Mouse (Mus musculus) gonadal fat pad, adult 2 months (tissue): ENCODE results near the gene Kcnj15. TPM values are rescaled to one million over a fixed set of nuclear protein-coding genes. Genes with fewer than 3 reads are reported as not detected.
A peak's percentile ranks its signal among the peaks of the same experiment; 100 is the strongest.

Source experiments
- DNase-seq: peaks from one replicate; pipeline ENCODE4 v3.0.0-alpha.2; 2012; ENCODE audit warnings: low read depth
- polyA plus RNA-seq: library from polyadenylated mRNA; depleted of rRNA; stranded (reverse); fragments of >200 nt; gene quantifications from 2 replicates; pipeline ENCODE4 v1.2.3, GENCODE M21; 2012

The Kcnj15 gene
- polyA plus RNA-seq, 1 experiment = 29.4 TPM

DNA sequence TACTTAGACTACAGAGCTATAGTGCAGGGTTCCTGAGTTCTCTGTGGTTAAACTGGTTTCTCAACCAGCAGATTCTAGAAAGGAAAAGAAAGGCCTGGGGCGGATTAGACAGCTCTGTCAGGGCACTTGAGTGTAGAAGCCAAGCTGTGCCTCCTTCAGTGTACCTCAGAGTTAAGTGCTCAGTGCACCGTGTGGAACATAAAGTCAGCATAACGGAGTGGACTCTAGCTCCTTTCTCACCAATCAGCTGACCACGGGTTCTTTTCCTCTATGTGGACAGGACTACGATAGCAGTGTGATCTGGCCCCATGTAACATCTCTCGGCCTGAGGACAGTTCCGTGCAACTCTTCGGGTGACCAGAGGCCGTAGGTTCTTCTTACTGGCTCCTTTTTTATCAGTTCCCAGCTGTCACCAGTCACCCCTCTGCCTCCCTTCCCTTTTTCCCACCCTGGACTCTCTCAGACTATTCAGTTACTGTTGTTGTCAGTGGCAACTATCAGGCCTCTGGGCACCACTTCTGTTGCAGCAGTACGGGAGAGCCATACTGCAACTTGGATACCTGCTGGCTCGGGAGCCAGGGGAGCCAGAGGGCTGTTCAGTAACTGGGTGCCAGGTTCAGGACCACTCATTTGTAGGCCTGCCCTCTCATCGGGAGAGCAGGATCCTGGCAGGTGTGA is 12.6 kb upstream of the Kcnj15 start:
- DNase-seq = no peak

DNA sequence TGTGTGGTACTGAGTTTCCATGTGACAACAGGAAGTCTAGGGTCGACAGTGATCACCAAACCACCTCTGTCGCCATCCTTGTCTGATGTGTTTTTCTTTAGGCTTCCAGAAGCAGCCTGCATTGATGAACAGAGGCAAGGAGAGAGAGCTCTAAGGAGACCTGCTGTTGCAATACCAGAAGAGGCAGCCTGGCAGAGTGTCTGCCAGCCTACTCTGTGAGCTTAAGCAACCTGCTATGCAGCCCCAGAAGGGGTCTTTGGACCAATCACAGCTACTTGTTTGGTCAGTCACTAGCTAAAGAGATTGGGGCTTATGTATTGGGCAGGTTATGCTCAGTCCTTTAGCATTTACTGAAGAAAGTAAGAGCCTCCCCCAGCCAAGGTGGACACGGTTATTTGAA is 11.9 kb upstream of the Kcnj15 start:
- DNase-seq = no peak

DNA sequence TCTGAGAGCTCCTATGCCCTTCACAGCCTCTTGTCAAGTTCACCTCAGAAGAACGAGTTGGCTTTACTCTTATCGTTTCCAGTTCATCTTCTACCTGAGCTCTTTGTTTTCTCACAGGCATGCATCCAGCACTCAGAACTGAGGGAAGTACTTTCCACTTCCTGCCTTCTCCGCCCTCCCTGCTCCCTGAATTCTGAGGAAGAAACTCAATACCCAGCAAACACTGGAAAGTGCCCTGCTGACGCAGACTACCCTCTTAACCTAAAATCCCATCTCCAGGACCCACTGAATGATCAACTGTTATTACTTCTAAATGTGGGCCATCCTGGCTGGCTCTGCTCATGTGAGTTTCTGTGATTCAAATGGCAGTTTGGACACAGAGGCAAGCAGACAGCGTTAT is 8.7 kb upstream of the Kcnj15 start:
- DNase-seq = no peak

DNA sequence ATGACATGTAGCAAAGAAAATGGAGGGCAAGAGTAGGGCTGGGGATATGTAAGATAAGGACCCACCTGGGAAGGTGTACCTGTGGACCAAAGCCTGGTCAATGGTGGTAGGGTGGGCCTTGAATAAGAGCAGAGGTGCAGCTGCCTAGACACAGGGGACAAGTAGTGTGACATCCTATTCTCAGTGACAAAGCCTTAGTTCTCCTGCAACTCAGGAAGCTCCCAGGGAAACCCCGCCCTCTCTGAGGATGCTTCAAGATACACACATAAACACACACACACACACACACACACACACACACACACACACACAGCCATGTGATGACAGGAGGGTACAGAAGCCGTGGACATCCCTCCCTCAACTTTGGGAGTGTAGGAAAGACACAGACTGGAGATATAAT is 710 bp upstream of the Kcnj15 start:
- DNase-seq = no peak

DNA sequence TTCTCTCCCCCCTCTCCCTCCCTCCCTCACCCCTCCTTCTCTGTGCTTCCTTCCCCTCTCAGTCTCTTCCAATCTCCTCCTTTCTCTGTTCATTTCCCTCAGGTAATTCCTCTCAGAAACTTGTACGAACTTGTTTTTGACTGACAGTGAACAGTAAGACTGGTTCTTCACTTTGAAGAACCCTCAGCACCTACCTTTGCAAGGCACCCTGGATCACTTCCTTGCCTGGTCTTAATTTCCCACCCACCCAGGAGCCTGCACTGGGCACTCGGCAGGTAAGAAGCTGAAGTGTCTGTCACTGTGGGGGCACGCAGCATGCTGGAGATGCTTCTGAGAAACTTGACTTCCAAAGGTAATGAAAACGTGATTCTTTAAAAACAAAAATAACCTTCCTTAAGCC is 742 bp downstream of the Kcnj15 start:
- DNase-seq = no peak

DNA sequence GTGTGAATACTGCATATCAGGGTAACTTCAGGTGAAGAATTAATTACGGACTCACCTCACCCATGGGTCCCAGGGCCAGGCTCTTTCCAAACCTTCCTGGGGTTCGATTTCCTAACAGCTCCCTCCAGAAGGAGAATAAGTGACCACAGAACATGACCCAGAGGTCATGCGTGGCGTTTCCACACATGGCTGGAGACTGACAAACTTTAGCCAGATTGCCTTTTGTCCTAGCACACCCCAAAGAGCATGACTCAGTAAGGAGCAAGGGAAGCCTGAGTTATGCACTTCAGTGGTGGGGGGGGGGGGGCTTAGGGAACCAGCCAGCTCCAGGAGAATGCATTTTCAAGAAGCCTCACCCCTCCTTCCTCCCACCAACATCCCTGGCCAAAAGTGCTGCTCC is 2.1 kb downstream of the Kcnj15 start:
- no peak for DNase-seq

DNA sequence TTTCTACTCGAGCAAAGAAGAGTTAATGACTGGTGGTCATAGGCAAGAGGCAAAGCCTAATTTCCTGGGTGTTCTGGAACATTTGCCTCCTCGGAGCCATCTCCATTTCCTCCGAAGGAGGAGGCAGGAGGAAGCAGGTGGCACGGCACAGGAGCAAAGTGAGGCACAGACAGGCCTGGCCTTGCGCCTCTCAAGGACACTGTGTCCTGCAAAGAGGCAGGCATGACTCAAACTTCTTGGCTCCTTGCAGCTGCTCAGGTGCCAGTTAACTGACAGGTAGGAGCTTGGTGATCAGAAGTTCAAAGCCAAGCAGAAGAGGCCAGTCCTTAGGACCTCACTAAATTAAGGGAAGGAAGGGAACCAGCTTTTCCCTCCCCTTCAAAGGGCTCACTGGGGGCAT is 3.3 kb downstream of the Kcnj15 start:
- DNase-seq = no peak

DNA sequence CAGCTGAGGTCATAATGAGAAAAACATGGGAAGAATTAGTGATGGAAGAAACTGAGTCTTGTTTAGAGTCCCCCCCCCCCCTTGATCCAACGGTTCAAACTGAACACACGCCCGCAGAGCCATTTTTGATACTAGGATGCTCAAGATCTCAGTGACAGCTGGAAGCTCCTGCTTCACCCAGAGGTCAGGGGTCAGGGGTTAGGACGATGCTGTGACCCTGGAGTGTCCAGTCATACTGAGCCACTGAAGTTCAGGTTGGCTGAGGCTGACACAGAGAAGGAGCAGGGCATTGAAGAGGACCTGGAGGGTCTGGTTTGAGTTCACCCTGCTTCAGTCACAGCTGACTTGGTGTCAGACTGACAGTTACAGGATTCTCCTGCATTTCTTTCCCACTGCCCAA is 4.4 kb downstream of the Kcnj15 start:
- DNase-seq = no peak

DNA sequence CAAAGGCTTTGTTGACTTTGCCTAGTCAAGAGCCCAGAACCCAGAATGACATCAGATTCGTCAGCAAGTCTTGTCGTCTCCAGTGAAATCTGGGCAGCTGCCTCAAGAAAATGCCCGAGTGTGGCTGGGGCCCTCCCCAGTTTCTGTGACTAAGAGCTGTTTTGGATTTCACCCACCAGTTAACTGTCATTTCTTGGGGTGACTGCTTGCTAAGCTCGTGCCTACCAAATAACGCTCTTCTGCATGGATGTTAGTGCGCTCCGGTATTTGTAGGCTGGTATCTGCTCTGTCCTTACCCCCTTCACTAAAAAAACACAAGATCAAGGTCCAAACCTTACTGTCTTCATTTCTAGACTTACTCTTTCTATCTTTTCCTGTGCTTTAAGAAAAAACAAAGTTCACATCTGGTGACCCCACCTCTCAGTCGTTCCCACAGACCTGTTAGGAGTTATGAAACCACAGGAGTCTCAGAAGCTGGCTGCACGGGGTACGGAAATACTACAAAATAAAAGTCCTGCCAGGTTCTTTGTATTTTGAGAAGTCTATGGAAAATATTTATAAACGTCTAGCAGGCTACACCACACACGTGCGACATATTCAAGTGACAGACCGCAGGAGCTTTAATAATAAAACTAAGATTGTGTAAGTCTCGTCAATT is 5.5 kb downstream of the Kcnj15 start:
- DNase-seq = no peak

DNA sequence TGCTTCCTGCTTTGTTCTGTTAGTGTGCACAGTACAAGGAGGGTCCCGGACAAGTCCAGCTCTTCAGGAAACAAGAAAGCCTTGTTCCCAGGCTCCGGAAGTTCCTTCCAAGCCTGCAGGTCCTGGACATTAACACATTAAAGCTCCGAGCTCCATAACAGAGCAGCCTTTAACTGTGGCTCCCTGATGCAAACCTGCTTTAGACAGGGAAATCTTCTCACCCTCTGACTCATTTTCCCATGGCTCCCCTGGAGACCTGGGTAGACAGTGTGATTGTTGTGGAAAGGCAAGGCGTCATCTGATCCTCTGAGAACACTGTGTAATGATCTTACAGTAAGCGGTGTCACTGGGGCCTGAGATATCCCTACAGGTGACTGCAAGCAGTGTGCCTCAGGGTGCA is 7.0 kb downstream of the Kcnj15 start:
- DNase-seq = no peak

DNA sequence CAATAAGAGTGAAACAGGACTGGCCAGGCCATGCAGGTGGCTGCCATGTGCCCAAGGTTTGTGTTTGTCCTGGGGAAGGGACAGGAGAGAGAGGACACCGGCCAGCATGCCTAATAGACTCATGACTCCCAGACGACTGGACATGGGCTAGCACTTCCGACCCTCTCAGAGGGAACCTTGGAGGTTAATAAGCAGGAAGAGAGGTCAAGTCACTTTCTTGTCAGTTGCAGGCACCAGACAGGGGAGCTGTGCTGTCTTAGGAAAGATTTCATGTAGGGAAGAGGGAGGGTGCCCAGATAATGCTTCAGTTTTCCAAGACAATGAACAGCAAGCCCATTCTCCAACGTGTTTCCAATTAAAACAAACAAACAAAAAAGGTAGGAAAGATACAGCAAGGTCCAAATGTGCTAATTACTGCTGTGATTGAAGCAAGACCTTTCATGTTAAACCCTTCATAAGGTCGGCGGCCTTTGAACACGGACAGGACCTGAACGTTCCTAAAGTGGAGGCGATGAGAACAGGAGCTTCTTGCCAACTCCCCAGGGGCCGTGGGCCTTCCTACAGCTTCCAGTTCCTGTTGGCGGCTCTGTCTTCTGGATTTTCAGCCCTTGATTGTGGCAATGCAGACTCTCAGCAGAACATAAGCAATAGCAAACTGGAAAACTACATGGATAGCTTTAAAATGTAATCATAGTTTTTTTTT is 10.3 kb downstream of the Kcnj15 start:
- DNase-seq = peak; percentile 75

DNA sequence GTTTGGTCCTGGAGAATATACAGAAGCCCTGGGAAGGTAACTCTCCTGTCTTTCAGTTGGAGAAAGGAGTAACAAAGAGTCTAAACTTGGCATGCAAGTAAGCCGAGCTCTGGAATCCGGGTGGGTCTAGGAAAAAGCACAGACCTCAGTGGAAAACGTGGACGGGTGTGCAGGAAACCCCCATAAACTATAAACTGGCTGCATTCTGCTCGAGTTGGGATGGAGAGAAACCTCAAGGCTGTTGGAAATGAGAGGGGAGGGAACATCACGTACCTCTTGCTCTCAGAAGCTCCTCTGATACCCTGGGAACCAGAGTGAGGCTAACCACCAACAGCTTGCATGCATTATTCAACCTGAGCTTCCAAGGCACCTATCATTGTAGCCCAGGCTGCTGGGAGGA is 12.3 kb downstream of the Kcnj15 start:
- no peak for DNase-seq

DNA sequence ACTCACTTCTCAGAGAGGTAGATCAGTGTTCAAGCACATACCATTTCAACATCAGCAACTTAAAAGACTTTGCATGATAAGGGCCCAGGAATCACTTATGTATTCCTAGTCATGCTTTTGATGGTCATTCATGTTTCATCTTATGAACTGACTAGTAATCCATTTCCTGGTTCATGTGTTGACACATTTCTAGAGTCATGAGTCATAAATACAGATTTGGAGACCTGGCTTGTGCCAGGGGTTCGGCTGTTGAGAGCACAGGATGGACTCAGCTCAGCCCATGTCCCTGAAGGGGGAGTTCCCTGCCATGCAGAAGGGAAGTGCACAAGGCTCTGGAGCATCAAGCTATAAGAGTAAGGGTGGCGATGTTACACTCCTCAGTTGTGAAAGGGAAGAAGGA is 15.7 kb downstream of the Kcnj15 start:
- no peak for DNase-seq

DNA sequence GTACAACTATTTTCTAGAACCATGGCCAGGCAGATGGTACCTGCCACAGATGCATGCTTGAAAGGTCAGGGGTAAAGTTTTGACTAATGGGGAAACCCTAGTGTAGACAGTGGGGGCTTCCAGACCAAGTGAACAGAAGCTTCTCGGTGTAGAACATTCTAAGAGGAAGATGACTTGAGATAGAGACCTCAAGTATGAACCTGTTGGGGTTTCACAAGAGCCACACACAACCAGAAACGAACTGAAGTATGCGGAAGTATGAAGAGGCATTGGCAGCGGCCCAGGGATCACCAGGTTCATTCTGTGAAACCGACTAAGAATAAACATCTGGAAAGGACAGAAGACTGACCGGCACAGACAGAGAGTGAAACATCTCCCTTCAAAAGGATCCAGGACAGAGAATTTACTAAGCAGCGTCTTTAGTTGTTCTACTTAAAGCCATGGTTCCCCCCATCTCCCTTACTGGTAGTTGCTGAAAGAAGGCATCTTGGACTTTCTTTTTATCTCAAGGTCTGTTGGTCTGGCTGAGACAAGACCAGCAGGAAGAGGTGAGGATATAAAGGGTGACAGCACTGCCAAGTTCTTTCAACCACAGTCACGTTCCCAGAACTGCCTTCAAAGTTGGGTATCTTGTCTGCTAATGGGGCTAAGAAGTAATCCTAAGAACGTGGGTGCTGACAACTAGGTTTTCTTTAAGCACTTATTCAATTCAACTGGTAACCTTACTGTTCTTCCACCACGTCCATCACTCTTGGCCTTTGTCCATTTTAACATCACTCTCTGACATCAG is 18.6 kb downstream of the Kcnj15 start:
- no peak for DNase-seq

DNA sequence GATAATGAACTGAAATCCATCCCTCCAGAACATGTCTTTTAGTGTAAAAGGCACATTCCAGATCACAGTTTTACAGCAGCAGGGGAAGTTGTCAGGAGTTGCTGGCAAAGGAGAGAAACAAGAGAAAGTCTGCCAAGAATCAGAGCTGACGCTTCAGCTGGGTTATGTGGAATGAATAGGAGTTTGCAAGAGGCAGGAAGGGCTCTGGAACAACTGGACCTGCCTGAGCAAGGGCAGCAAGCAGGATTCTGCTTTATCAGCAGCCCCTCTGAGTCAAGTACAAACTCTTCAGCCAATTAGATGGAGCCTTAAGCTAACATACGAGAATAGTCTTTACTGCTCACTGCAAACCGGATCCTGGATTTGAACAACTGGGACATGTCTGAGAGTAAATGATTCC is 21.7 kb downstream of the Kcnj15 start:
- no peak for DNase-seq

DNA sequence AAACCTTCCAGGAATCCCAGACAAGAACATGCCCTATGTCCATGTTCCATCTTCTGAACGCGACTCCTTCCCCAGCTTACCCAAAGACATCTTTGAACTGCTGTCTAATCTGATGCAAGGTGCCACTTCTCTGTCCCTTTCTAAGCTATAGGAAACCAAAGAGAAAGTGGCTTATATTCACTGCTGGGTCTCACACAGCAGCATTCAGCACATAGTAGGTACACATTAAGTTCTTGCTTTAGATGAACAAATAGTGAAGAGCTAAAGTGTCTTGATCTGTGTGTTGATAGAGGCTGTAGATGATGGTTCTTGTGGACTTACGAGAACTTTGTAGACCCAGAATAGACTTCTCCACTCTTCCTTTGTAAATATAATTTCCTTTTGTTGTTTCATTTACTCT is 23.0 kb downstream of the Kcnj15 start:
- no peak for DNase-seq

DNA sequence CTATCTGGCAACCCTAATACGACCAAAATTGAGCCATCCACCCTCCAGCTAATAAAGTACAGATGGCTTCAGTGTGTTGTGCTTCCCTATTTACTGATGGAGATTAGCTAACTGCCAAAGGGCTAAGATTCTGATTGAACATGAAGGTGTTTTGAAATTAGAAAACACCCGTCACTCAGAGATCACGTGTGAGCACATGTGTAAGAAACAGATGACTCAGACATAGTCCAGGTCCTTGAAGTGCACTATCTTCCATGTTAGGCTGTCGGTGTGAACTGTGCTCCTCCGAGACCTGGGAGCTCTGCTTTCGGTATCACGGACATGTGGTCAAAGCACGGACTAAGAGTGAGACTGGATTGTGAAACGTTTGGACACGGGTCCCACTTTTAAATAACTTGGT is 26.0 kb downstream of the Kcnj15 start:
- DNase-seq = no peak

DNA sequence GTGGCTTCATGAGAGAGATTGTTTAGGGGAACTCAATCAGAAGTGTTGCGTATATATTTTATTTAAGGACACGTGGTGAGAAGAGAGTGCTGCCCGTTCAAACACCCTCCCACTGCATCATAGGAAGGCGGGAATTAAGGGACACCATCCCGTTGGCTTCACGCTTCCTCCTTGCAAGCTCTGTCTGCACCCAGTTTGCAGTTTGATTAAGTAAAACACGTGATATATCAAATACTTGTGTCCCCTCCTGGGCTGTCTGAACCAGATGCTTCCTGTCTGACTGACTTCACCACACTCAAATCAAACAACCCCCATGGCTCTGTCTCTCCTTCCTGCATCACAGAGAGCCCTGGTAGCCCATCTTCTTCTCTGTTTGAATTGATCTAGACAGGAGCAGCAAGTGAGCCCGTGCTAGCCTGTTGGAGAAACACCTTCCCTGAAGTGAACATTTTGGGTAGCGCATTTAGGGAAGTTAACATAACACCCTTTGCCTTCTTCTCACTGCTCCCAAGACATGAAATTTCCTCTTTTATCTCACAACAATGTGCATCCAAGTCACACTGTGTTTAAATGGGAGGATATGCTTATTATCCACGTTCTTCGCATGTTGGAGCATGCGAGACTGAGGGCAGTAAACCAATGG is 26.8 kb downstream of the Kcnj15 start:
- DNase-seq = no peak

DNA sequence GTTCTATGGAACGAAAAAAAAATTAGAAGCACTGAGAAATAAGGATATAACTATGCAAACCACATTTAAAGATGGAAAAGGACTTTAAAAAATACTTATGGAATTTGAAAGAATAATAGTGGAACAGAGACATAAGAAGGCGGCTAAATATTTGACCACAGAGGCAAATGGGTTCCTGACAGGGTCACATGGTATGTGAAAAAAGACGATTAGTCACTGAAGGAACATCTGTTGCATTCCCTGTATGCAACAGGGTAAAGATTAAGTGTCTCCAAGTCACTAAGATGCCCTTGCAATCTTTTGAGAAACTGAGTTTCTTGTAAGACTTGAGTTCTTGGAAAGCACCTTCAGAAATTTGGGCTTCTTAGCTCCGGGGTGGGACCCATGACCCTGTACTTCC is 27.7 kb downstream of the Kcnj15 start:
- no peak for DNase-seq

DNA sequence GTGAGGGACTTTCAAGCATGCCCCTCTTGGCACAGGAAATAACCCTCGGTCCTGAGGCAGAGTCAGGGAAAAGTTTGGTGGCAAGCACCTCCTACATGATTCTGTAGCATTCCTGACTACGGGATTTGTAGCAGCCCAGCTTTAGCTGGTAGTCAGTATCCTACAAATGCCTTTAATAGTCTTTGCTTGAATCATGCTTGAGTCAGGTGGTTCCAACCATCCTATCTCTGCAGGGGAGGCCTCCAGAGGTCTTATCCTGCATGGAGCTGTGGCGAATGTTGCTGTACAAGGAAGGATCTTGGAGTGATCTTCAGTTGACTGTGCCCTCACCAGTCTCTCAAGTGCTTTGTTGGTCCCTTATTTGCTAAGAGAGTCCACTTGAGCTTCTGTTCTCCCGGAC is 28.4 kb downstream of the Kcnj15 start:
- DNase-seq = no peak

DNA sequence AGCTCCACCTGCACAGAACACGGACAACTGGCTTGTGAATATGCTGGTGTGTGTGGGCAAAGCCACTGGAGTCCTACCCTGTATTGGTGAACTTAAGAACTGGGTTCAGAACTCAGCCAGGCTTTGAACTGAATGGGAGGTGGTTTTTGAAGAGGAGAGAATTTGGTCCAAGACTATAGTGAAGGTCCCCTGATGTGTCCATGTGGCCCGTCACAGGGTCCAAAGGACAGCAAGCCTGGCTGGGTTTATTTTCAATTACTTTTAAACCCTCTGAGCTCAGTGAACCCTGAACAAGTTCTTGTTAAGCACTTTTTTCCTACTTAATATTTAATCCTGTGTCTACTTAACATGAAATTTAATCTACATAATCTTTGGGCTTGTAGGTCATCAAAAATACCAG is 30.3 kb downstream of the Kcnj15 start:
- DNase-seq = no peak

DNA sequence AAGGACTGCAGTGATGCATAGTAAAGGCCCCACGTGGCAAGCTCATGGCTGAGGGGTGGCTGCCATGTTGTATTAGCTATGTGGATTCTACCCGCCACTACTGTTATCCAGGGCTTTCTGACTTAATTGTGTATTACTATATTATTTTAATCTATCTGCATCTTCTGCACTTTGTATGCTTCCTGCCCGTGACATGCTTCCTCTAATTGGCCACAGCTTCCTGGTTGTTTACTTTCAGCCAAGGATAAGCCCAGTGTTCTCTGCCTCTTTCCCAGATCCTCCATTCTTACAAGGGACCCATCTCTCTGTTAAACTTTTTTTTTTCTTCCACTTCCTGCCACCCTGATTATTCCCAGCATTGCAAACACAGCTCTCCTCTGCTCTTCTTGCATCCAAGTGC is 32.0 kb downstream of the Kcnj15 start:
- no peak for DNase-seq
